Mouse (Mus musculus) forebrain, embryonic 13.5 days (tissue): ENCODE results near the gene Gga3. TPM values are rescaled to one million over a fixed set of nuclear protein-coding genes. Genes with fewer than 3 reads are reported as not detected.
"Not testable (repeated sequence)": the region's sequence is repeated elsewhere in the genome, so short reads cannot be mapped to it uniquely, and the experiment has no call there.

ENCODE experiments used
- ATAC-seq: fragments of 200-750 bp; cut with Nextera tagmentation; 2 replicates; pipeline ENCODE4 v1.8.0; 2017
- H3K27ac ChIP-seq: fragments of 300-500 bp; sonication (generic); 2 replicates; pipeline ENCODE4 v1.5.1; 2015; ENCODE audit warnings: inconsistent platforms, mild to moderate bottlenecking, moderate library complexity
- H3K27me3 ChIP-seq: fragments of 300-500 bp; sonication (generic); 2 replicates; pipeline ENCODE4 v1.6.1; 2015; ENCODE audit warnings: mild to moderate bottlenecking, inconsistent platforms
- H3K36me3 ChIP-seq: fragments of 300-500 bp; sonication (generic); 2 replicates; pipeline ENCODE4 v1.6.1; 2015; ENCODE audit warnings: mild to moderate bottlenecking, inconsistent platforms; ENCODE audit not compliant: poor library complexity, severe bottlenecking
- H3K4me1 ChIP-seq: fragments of 300-500 bp; sonication (generic); 2 replicates; pipeline ENCODE4 v1.6.1; 2015; ENCODE audit warnings: inconsistent platforms
- H3K4me2 ChIP-seq: fragments of 300-500 bp; sonication (generic); 2 replicates; pipeline ENCODE4 v1.6.1; 2015; ENCODE audit warnings: inconsistent platforms, mild to moderate bottlenecking, moderate library complexity
- H3K4me3 ChIP-seq: fragments of 300-500 bp; sonication (generic); 2 replicates; pipeline ENCODE4 v1.5.1; 2015; ENCODE audit warnings: mild to moderate bottlenecking, inconsistent platforms
- H3K9ac ChIP-seq: fragments of 300-500 bp; sonication (generic); 2 replicates; pipeline ENCODE4 v1.6.1; 2015; ENCODE audit warnings: mild to moderate bottlenecking, inconsistent platforms
- H3K9me3 ChIP-seq: fragments of 300-500 bp; sonication (generic); replicated peaks from 2 replicates; pipeline ENCODE4 v1.6.1; 2016; ENCODE audit warnings: inconsistent platforms
- WGBS: fragments of 180-500 bp; shearing (Covaris S2); methylation state at CpG from one replicate; pipeline ENCODE4 v1.1.7; 2015; 5-methylcytosine and 5-hydroxymethylcytosine counted together
- polyA plus RNA-seq: library from polyadenylated mRNA; unstranded; fragments of >200 nt; fragmentation: Nextera tagmentation; extraction: Ambion mirVana; gene quantifications from 2 replicates; pipeline ENCODE4 v1.2.1, GENCODE M21; 2015

Gga3 gene
- 23.6 and 29.8 TPM in 2 replicates for polyA plus RNA-seq

- Histone ChIP-seq H3K36me3 (peaks cover 48% of the 10 kb centered on the region), H3K9me3 (no peaks in the 10 kb centered on the region), H3K9ac (peak within 1 kb of the TSS; percentile 97), H3K4me2 (peak within 1 kb of the TSS; percentile 96), H3K4me3 (peak within 1 kb of the TSS; percentile 99), H3K4me1 (peaks cover 31% of the 10 kb centered on the region), H3K27me3 (no peaks in the 10 kb centered on the region), H3K27ac (peak within 1 kb of the TSS; percentile 85)
- WGBS: 1% methylated on average over 67 of the region's 93 CpGs
- ATAC-seq: peak; percentile 97
Observed at GRCm38 (mm10) chr11:115603476-115604303, at the start of gene Gga3, which contains the start of gene Mrps7. Gene Gga3, minus strand, starts transcription at chr11:115604051. Gene Mrps7, plus strand, starts transcription at chr11:115603925.

GRCm38 (mm10) chr11:115653194-115653593 lies 49.3 kb upstream of the Gga3 start:
- Histone ChIP-seq H3K27ac (no peak overlapping the region), H3K4me3 (no peak overlapping the region)

GRCm38 (mm10) chr11:115651680-115652079 lies 47.8 kb upstream of the Gga3 start:
- Histone ChIP-seq H3K27me3 (no peaks in the 10 kb centered on the region), H3K4me2 (no peak overlapping the region), H3K4me1 (peaks cover 6% of the 10 kb centered on the region; the same call in 1 of the 2 replicates), H3K9ac (no peak overlapping the region), H3K9me3 (no peaks in the 10 kb centered on the region), H3K36me3 (peaks cover 51% of the 10 kb centered on the region), H3K4me3 (no peak overlapping the region), H3K27ac (no peak overlapping the region)
- WGBS: 88% methylated on average over 3 of the region's 3 CpGs
- no peak for ATAC-seq

More at GRCm38 (mm10) chr11:115653194-115653593, 49.3 kb upstream of the Gga3 start:
- WGBS: 93% methylated on average over 3 of the region's 3 CpGs
- Histone ChIP-seq H3K27me3 (no peaks in the 10 kb centered on the region), H3K36me3 (peaks cover 42% of the 10 kb centered on the region), H3K9ac (no peak overlapping the region), H3K4me2 (no peak overlapping the region), H3K4me1 (peaks cover 6% of the 10 kb centered on the region; the same call in 1 of the 2 replicates), H3K9me3 (no peaks in the 10 kb centered on the region)
- ATAC-seq: no peak

- Histone ChIP-seq H3K9me3 (no peaks in the 10 kb centered on the region), H3K27me3 (no peaks in the 10 kb centered on the region), H3K27ac (peak overlapping the region; percentile 84), H3K4me1 (peaks cover 6% of the 10 kb centered on the region; the same call in 1 of the 2 replicates), H3K4me2 (no peak overlapping the region), H3K36me3 (peaks cover 62% of the 10 kb centered on the region), H3K4me3 (no peak overlapping the region), H3K9ac (no peak overlapping the region)
- ATAC-seq: no peak
- 52% methylated on average over 10 of the region's 10 CpGs for WGBS
Observed at GRCm38 (mm10) chr11:115649706-115650105, 45.9 kb upstream of the Gga3 start.

- Histone ChIP-seq H3K36me3 (peaks cover 62% of the 10 kb centered on the region), H3K9ac (no peak overlapping the region), H3K4me3 (no peak overlapping the region), H3K9me3 (no peaks in the 10 kb centered on the region), H3K4me1 (peaks cover 6% of the 10 kb centered on the region; the same call in 1 of the 2 replicates), H3K27ac (no peak overlapping the region), H3K27me3 (no peaks in the 10 kb centered on the region), H3K4me2 (no peak overlapping the region)
- 59% methylated on average over 6 of the region's 6 CpGs for WGBS
- no peak for ATAC-seq
Observed at GRCm38 (mm10) chr11:115647459-115647858, 43.6 kb upstream of the Gga3 start.

- no peak overlapping the region for H3K27ac ChIP-seq
- no peak overlapping the region for H3K4me2 ChIP-seq
- H3K4me1 ChIP-seq: peaks cover 6% of the 10 kb centered on the region; the same call in 1 of the 2 replicates
- ATAC-seq: no peak
- no peak overlapping the region for H3K4me3 ChIP-seq
- H3K9ac ChIP-seq: no peak overlapping the region
- no peaks in the 10 kb centered on the region for H3K27me3 ChIP-seq
- WGBS: 91% methylated on average over 9 of the region's 9 CpGs
- peaks cover 66% of the 10 kb centered on the region for H3K36me3 ChIP-seq
- no peaks in the 10 kb centered on the region for H3K9me3 ChIP-seq
Observed at GRCm38 (mm10) chr11:115646439-115646838, 42.6 kb upstream of the Gga3 start.

GRCm38 (mm10) chr11:115645498-115645897 lies 41.6 kb upstream of the Gga3 start:
- not testable (repeated sequence) for H3K4me1 ChIP-seq, H3K27ac ChIP-seq, H3K4me2 ChIP-seq, H3K9ac ChIP-seq, H3K27me3 ChIP-seq, H3K9me3 ChIP-seq, H3K4me3 ChIP-seq, ATAC-seq
- 92% methylated on average over 14 of the region's 14 CpGs for WGBS
- peaks cover 66% of the 10 kb centered on the region for H3K36me3 ChIP-seq

- 98% methylated on average over 13 of the region's 13 CpGs for WGBS
- Histone ChIP-seq H3K9ac (no peak overlapping the region), H3K4me2 (no peak overlapping the region), H3K4me1 (no peaks in the 10 kb centered on the region), H3K36me3 (peaks cover 57% of the 10 kb centered on the region), H3K9me3 (no peaks in the 10 kb centered on the region), H3K27me3 (no peaks in the 10 kb centered on the region), H3K27ac (no peak overlapping the region), H3K4me3 (no peak overlapping the region)
- no peak for ATAC-seq
Observed at GRCm38 (mm10) chr11:115644308-115644707, 40.5 kb upstream of the Gga3 start.

- H3K9ac ChIP-seq: no peak overlapping the region
- no peak overlapping the region for H3K4me2 ChIP-seq
- no peak overlapping the region for H3K27ac ChIP-seq
- no peak for ATAC-seq
- no peak overlapping the region for H3K4me3 ChIP-seq
- no peaks in the 10 kb centered on the region for H3K27me3 ChIP-seq
- H3K36me3 ChIP-seq: peaks cover 49% of the 10 kb centered on the region
- WGBS: 77% methylated on average over 10 of the region's 10 CpGs
- H3K9me3 ChIP-seq: no peaks in the 10 kb centered on the region
- H3K4me1 ChIP-seq: no peaks in the 10 kb centered on the region
Observed at GRCm38 (mm10) chr11:115643265-115643664, 39.4 kb upstream of the Gga3 start.

- 100% methylated on average over 2 of the region's 2 CpGs for WGBS
- peaks cover 43% of the 10 kb centered on the region for H3K36me3 ChIP-seq
- no peaks in the 10 kb centered on the region for H3K27me3 ChIP-seq
- no peak overlapping the region for H3K9ac ChIP-seq
- H3K4me3 ChIP-seq: no peak overlapping the region
- no peak overlapping the region for H3K4me2 ChIP-seq
- no peak for ATAC-seq
- H3K9me3 ChIP-seq: no peaks in the 10 kb centered on the region
- H3K27ac ChIP-seq: no peak overlapping the region
- H3K4me1 ChIP-seq: no peaks in the 10 kb centered on the region
Observed at GRCm38 (mm10) chr11:115642705-115643104, 38.9 kb upstream of the Gga3 start.

- WGBS: 90% methylated on average over 4 of the region's 4 CpGs
- no peak overlapping the region for H3K4me3 ChIP-seq
- H3K4me2 ChIP-seq: no peak overlapping the region
- H3K4me1 ChIP-seq: no peaks in the 10 kb centered on the region
- H3K9ac ChIP-seq: no peak overlapping the region
- no peak overlapping the region for H3K27ac ChIP-seq
- ATAC-seq: no peak
- H3K36me3 ChIP-seq: peaks cover 38% of the 10 kb centered on the region
- no peaks in the 10 kb centered on the region for H3K9me3 ChIP-seq
- H3K27me3 ChIP-seq: no peaks in the 10 kb centered on the region
Observed at GRCm38 (mm10) chr11:115641664-115642036, 37.8 kb upstream of the Gga3 start.

- Histone ChIP-seq H3K9ac (no peak overlapping the region), H3K9me3 (no peaks in the 10 kb centered on the region), H3K27ac (no peak overlapping the region), H3K36me3 (peaks cover 33% of the 10 kb centered on the region), H3K27me3 (no peaks in the 10 kb centered on the region), H3K4me3 (no peak overlapping the region), H3K4me1 (no peaks in the 10 kb centered on the region), H3K4me2 (no peak overlapping the region)
- 57% methylated on average over 14 of the region's 14 CpGs for WGBS
- ATAC-seq: no peak
Observed at GRCm38 (mm10) chr11:115640978-115641663, 37.3 kb upstream of the Gga3 start.
